Mouse (Mus musculus) cortical plate, adult 2 months (tissue): ENCODE results near the gene Icam4.

Experiments used
- CTCF ChIP-seq: fragments of 200-500 bp; IDR thresholded peaks from 2 replicates; pipeline ENCODE4 v1.5.1; 2011; ENCODE audit warnings: mild to moderate bottlenecking, control low read depth, low read length; ENCODE audit not compliant: insufficient read depth; ENCODE audit errors: extremely low read depth
- POLR2A ChIP-seq: fragments of 200-500 bp; IDR thresholded peaks from 2 replicates; pipeline ENCODE4 v1.6.1; 2011; ENCODE audit warnings: mild to moderate bottlenecking, low read length, control low read depth; ENCODE audit not compliant: insufficient read depth; ENCODE audit errors: extremely low read depth

DNA sequence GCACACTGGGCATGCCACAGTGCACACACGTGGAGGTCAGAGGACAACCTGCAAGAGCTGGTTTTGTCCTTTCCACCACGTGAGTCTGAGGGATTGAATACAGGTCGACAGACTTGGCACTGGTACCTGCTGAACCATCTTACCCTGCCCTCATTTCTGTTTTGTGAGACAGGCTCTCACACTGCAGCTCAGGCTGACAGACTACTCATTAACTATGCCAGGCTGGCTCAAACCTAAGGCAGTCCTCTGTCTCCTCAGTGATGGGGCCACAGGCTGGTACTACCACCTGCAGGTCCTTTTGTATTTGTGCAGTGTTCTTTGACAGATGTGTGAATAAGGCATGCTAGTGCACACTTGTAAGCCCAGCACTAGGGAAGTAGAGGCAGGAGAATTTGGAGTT is 34.1 kb upstream of the Icam4 start:
- TF ChIP-seq CTCF (no peak), POLR2A (no peak)
